Mouse (Mus musculus): ENCODE measurements around the gene Pdlim3.

DNA sequence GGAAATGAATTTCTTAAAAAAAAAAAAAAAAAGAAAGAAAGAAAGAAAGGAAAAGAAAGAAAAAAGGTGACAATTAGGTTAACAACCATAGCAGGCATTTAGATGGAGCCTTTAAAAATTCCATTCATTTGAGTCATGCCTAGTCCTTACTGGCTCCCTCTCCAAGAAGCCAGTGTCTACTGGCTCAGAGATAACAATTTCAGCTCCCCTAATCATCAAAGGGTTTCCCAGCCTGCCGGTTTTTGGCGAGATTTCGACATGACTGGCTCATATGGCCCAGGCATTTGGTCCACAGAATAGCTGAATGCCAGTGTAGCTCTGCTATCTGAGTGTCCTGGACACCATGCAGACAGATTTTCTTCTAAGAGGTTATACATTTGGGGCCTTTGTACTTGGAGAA lies 18.4 kb downstream of the Pdlim3 start:
- TF ChIP-seq CTCF (IDR thresholded peaks at IDR 0.05), result no peak
- no peak for TF ChIP-seq POLR2A (IDR thresholded peaks at IDR 0.05; ENCODE audit: insufficient read depth, low read depth, low read length)
- no peak for TF ChIP-seq EP300 (IDR thresholded peaks at IDR 0.05; ENCODE audit: insufficient read depth, low read depth, low read length)
